2 mouse cellular contexts compared by ENCODE assay signal in the genomic region with DNA sequence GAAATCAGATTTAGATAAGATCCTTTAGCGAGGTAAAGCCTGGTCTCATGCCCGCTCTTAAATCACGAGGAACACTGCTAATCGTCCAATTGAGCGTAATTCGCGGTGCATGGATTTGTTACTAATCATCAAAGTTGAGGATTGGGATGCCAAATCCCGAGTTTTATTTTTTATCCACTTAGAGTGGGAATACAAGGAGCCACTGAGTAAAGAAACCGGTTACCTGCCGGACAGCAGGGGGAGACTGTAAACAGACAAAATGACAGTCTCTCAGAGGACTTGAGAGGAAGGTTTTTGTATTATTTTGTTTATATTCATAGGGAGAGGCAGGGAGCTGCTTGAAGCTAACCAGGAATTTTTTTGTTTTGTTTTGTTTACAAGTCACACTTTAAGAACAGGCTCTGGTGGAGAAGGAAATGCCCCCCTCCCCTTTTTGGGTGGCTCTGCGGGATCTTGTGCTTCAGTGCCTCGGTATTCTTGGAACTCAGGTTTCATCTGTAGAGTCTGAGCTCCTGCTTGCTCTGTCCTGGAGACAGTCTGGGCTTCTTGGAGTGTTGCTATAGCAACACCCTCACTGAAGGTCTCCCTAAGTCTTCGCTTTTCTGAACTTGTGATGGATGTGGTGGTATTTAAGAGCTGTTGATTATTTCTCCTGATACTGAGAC.
TF ChIP-seq lines count a peak whose summit lies in the region.

No protein-coding gene starts in this region.

TF ChIP-seq in C2C12, 6 proteins besides CTCF, POLR2A, EP300 and RAD21 (continued from another document):
- TF ChIP-seq CEBPB (IDR thresholded peaks at IDR 0.05; ENCODE audit: low read depth) = no peak
TF ChIP-seq in C2C12: peak in this region for 0.

TF ChIP-seq in MEL, 35 proteins besides CTCF, POLR2A, EP300 and RAD21 (continued from another document):
- TF ChIP-seq MAFK (IDR thresholded peaks at IDR 0.05; ENCODE audit: borderline replicate concordance, low read depth, low read length) (no peak), MXI1 (IDR thresholded peaks at IDR 0.05; ENCODE audit: low read depth, low read length) (no peak), GATA1 (IDR thresholded peaks at IDR 0.05; ENCODE audit: low read depth, low read length) (peak; percentile 70; the same call in 1 of the 2 replicates), SMC3 (IDR thresholded peaks at IDR 0.05; ENCODE audit: low read depth, low read length) (peak; percentile 24; the same call in 1 of the 2 replicates), SIN3A (IDR thresholded peaks at IDR 0.05; ENCODE audit: low read length) (no peak), MAX (IDR thresholded peaks at IDR 0.05; ENCODE audit: low read length) (no peak)
